Mouse (Mus musculus) stomach, postnatal 0 days (tissue): ENCODE measurements around the gene Cemip. TPM values are rescaled to one million over a fixed set of nuclear protein-coding genes. Genes with fewer than 3 reads are reported as not detected.
A peak's percentile ranks its signal among the peaks of the same experiment; 100 is the strongest.
"Not testable (repeated sequence)": the region's sequence is repeated elsewhere in the genome, so short reads cannot be mapped to it uniquely, and the experiment has no call there.

Experiments used
- ATAC-seq: fragments of 200-750 bp; cut with Nextera tagmentation; 2 replicates; pipeline ENCODE4 v1.8.0; 2017; ENCODE audit not compliant: low FRiP score, low TSS enrichment
- DNase-seq: peaks from one replicate; pipeline ENCODE4 v3.0.0-alpha.2; 2016; ENCODE audit warnings: low spot score
- H3K27ac ChIP-seq: fragments of 300-500 bp; sonication (generic); replicated peaks from 2 replicates; pipeline ENCODE4 v1.5.1; 2014; ENCODE audit warnings: mild to moderate bottlenecking, control low read depth
- H3K27me3 ChIP-seq: fragments of 300-500 bp; sonication (generic); 2 replicates; pipeline ENCODE4 v1.6.1; 2014; ENCODE audit warnings: low read length; ENCODE audit not compliant: control insufficient read depth, insufficient read depth
- H3K36me3 ChIP-seq: fragments of 300-500 bp; sonication (generic); 2 replicates; pipeline ENCODE4 v1.6.1; 2014; ENCODE audit warnings: low read length, mixed read lengths; ENCODE audit not compliant: control insufficient read depth, insufficient read depth
- H3K4me1 ChIP-seq: fragments of 300-500 bp; sonication (generic); replicated peaks from 2 replicates; pipeline ENCODE4 v1.6.1; 2014; ENCODE audit warnings: antibody characterized with exemption; ENCODE audit not compliant: control insufficient read depth, insufficient read depth
- H3K4me2 ChIP-seq: fragments of 300-500 bp; sonication (generic); replicated peaks from 2 replicates; pipeline ENCODE4 v1.6.1; 2014; ENCODE audit warnings: low read depth, mild to moderate bottlenecking, control low read depth, moderate library complexity
- H3K4me3 ChIP-seq: fragments of 300-500 bp; sonication (generic); 2 replicates; pipeline ENCODE4 v1.5.1; 2014; ENCODE audit warnings: low read depth, low read length, control low read depth
- H3K9ac ChIP-seq: fragments of 300-500 bp; sonication (generic); 2 replicates; pipeline ENCODE4 v1.6.1; 2014; ENCODE audit warnings: mild to moderate bottlenecking, low read length, control low read depth, mixed read lengths
- H3K9me3 ChIP-seq: fragments of 300-500 bp; sonication (generic); 2 replicates; pipeline ENCODE4 v1.6.1; 2016; ENCODE audit warnings: low read length; ENCODE audit not compliant: control insufficient read depth
- CTCF ChIP-seq: IDR thresholded peaks from 2 replicates; pipeline ENCODE4 v1.5.1; 2016; ENCODE audit warnings: antibody characterized with exemption, low read depth, mild to moderate bottlenecking, moderate library complexity
- EP300 ChIP-seq: optimal IDR thresholded peaks from 2 replicates; pipeline ENCODE3; 2016; ENCODE audit warnings: antibody characterized with exemption
- WGBS: fragments of 180-500 bp; shearing (Covaris S2); extraction: QIAGEN DNeasy Blood & Tissue Kit; methylation state at CpG from one replicate; pipeline ENCODE4 v1.1.7; 2014; 5-methylcytosine and 5-hydroxymethylcytosine counted together
- polyA plus RNA-seq: library from polyadenylated mRNA; unstranded; fragments of >200 nt; fragmentation: Nextera tagmentation; extraction: Ambion mirVana; gene quantifications from 2 replicates; pipeline ENCODE4 v1.2.1, GENCODE M21; 2015

Gene Cemip
- polyA plus RNA-seq = 0.40 and 0.45 TPM in 2 replicates

GRCm38 (mm10) chr7:84086039-84086829 is at the start of gene Cemip:
Gene Cemip (minus strand): TSS chr7:84086502.
- H3K36me3 ChIP-seq = no peaks in the 10 kb centered on the region
- DNase-seq (peak; percentile 86), ATAC-seq (peak; percentile 71)
- H3K4me3 ChIP-seq = peak within 1 kb of the TSS; percentile 42
- no peaks in the 10 kb centered on the region for H3K9me3 ChIP-seq
- peaks cover 6% of the 10 kb centered on the region for H3K27me3 ChIP-seq
- H3K4me2 ChIP-seq = peak within 1 kb of the TSS; percentile 69
- TF ChIP-seq EP300 (no peak), CTCF (peak; percentile 84)
- H3K27ac ChIP-seq = no peak within 1 kb of the TSS
- WGBS = 1% methylated on average over 54 of the region's 54 CpGs
- no peak within 1 kb of the TSS; the same call in 1 of the 2 replicates for H3K9ac ChIP-seq
- H3K4me1 ChIP-seq = no peaks in the 10 kb centered on the region

DNA sequence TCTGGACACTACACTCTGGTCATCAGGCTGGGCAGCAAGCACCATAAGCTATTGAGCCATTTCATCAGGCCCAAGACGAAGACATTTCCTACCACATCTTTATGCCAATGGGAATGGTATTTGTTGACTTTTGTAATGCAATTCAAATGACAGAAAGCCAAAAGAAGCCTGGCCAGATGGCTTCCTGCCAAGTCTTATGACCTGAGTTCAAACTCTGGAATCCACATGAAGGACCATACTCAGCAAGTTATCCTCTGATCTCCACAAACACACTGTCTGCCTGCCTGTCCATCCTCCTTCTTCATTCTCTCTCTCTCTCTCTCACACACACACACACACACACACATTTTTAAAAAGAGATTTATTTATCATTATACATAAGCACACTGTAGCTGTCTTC is 46.4 kb upstream of the Cemip start:
- ATAC-seq (no peak), DNase-seq (no peak)
- H3K9me3 ChIP-seq = no peaks in the 10 kb centered on the region
- no peak overlapping the region for H3K4me3 ChIP-seq
- H3K4me2 ChIP-seq = no peak overlapping the region
- TF ChIP-seq EP300 (no peak), CTCF (no peak)
- H3K9ac ChIP-seq = no peak overlapping the region
- H3K4me1 ChIP-seq = peaks cover 11% of the 10 kb centered on the region; the same call in 1 of the 2 replicates
- H3K27ac ChIP-seq = no peak overlapping the region
- 9% methylated on average over 1 of the region's 1 CpGs for WGBS
- H3K36me3 ChIP-seq = no peaks in the 10 kb centered on the region
- no peaks in the 10 kb centered on the region for H3K27me3 ChIP-seq

DNA sequence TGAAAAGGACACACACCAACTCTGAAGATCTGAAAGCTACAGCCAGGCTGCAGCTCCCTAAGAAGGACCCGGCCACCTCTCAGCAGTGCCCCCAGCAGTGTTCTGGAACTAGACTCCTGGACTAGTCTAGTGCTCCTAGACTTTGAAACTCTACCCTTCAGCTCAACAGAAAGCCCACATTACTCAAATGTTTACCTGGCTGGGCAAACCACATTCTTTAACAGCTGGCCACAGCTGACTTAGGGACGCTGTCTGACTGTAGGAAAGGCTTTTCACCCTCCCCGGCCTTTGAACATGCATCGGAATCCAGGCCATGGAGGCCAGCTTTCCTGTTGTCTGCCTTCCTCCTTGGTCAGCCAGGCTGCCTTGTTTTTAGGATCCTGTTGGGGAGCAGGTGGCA is 45.4 kb upstream of the Cemip start:
- Histone ChIP-seq H3K36me3 (no peaks in the 10 kb centered on the region), H3K4me2 (no peak overlapping the region), H3K27me3 (no peaks in the 10 kb centered on the region), H3K4me1 (peaks cover 11% of the 10 kb centered on the region; the same call in 1 of the 2 replicates), H3K27ac (no peak overlapping the region), H3K9me3 (no peaks in the 10 kb centered on the region), H3K4me3 (no peak overlapping the region), H3K9ac (no peak overlapping the region)
- no peak for ATAC-seq
- WGBS = 61% methylated on average over 4 of the region's 4 CpGs
- no peak for DNase-seq
- TF ChIP-seq CTCF = no peak
- no peak for TF ChIP-seq EP300

DNA sequence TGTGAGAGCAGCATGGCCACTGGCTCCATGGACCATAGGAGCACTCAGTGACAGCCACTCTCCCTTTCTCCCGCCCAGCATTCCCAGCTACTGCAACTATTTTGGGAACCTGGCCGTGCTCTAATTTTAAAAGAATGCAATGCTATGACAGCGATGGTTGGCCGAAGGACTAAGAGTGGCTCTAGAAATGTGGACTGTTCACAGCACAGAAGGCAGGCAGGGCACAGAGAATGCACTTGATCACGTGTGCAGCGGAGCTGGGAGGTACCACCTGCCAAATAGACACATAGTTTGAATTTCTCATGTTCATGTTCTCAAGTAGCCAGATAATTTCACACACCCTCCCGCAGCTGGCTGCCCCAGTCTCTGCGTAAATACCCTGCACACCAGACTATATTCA is 42.4 kb upstream of the Cemip start:
- DNase-seq (peak; percentile 39), ATAC-seq (peak; percentile 69; the same call in 1 of the 2 replicates)
- H3K4me3 ChIP-seq = no peak overlapping the region
- 27% methylated on average over 8 of the region's 8 CpGs for WGBS
- H3K9ac ChIP-seq = no peak overlapping the region
- H3K9me3 ChIP-seq = no peaks in the 10 kb centered on the region
- H3K4me2 ChIP-seq = no peak overlapping the region
- no peaks in the 10 kb centered on the region for H3K36me3 ChIP-seq
- 0 out of 2 replicates have a peak, but pooled peaks cover 11% of the 10 kb centered on the region for H3K4me1 ChIP-seq
- H3K27ac ChIP-seq = peak overlapping the region; percentile 41; the same call in 1 of the 2 replicates
- TF ChIP-seq EP300 (no peak), CTCF (no peak)
- no peaks in the 10 kb centered on the region for H3K27me3 ChIP-seq

- no peak overlapping the region for H3K27ac ChIP-seq
- TF ChIP-seq CTCF = no peak
- H3K9me3 ChIP-seq = no peaks in the 10 kb centered on the region
- peaks cover 11% of the 10 kb centered on the region; the same call in 1 of the 2 replicates for H3K4me1 ChIP-seq
- no peak for ATAC-seq
- 85% methylated on average over 1 of the region's 1 CpGs for whole genome bisulfite sequencing
- DNase-seq = no peak
- no peak overlapping the region for H3K4me2 ChIP-seq
- H3K27me3 ChIP-seq = no peaks in the 10 kb centered on the region
- H3K36me3 ChIP-seq = no peaks in the 10 kb centered on the region
- H3K9ac ChIP-seq = no peak overlapping the region
- no peak overlapping the region for H3K4me3 ChIP-seq
These were observed 39.4 kb upstream of the Cemip start for GRCm38 (mm10) chr7:84125730-84126129.

DNA sequence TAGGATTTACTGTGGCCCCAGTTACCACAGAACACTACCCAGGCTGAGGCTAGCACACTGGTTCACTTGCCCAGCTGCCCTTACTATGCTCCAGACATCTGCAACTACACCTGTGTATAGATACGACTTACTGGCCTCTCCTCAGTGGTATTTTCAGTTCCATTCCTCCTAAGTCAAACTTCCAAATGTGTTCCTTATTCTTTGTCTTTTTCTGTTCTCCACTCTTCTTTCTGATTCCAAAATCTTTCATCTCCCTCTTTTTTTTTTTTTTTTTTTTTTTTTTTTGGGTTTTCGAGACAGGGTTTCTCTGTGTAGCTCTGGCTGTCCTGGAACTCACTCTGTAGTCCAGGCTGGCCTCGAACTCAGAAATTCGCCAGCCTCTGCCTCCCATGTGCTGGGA is 37.3 kb upstream of the Cemip start:
- not testable (repeated sequence) for H3K4me3 ChIP-seq, H3K27me3 ChIP-seq, H3K4me1 ChIP-seq, H3K4me2 ChIP-seq, H3K9ac ChIP-seq, DNase-seq, ATAC-seq, H3K27ac ChIP-seq, H3K9me3 ChIP-seq, H3K36me3 ChIP-seq
- 83% methylated on average over 3 of the region's 4 CpGs for WGBS
